Mouse (Mus musculus) embryonic facial prominence, embryonic 12.5 days (tissue): ENCODE data around the gene Srsf3. TPM values are rescaled to one million over a fixed set of nuclear protein-coding genes. Genes with fewer than 3 reads are reported as not detected.

Experiments
- ATAC-seq: fragments of 200-750 bp; cut with Nextera tagmentation; 2 replicates; pipeline ENCODE4 v1.8.0; 2017; ENCODE audit not compliant: insufficient number of reproducible peaks, insufficient read depth, low FRiP score, low TSS enrichment
- H3K27ac ChIP-seq: fragments of 300-500 bp; sonication (generic); 2 replicates; pipeline ENCODE4 v1.5.1; 2016; ENCODE audit warnings: mild to moderate bottlenecking
- H3K27me3 ChIP-seq: fragments of 300-500 bp; sonication (generic); 2 replicates; pipeline ENCODE4 v1.6.1; 2016; ENCODE audit warnings: mild to moderate bottlenecking, moderate library complexity
- H3K36me3 ChIP-seq: fragments of 300-500 bp; sonication (generic); 2 replicates; pipeline ENCODE4 v1.6.1; 2016; ENCODE audit warnings: mild to moderate bottlenecking
- H3K4me1 ChIP-seq: fragments of 300-500 bp; sonication (generic); 2 replicates; pipeline ENCODE4 v1.6.1; 2016
- H3K4me2 ChIP-seq: fragments of 300-500 bp; sonication (generic); replicated peaks from 2 replicates; pipeline ENCODE4 v1.6.1; 2016; ENCODE audit warnings: mild to moderate bottlenecking, moderate library complexity
- H3K4me3 ChIP-seq: fragments of 300-500 bp; sonication (generic); 2 replicates; pipeline ENCODE4 v1.5.1; 2016; ENCODE audit warnings: mild to moderate bottlenecking
- H3K9ac ChIP-seq: fragments of 300-500 bp; sonication (generic); 2 replicates; pipeline ENCODE4 v1.6.1; 2016; ENCODE audit warnings: mild to moderate bottlenecking, moderate library complexity
- H3K9me3 ChIP-seq: fragments of 300-500 bp; sonication (generic); 2 replicates; pipeline ENCODE4 v1.6.1; 2016; ENCODE audit warnings: mild to moderate bottlenecking, moderate library complexity
- WGBS: fragments of 180-500 bp; shearing (Covaris S2); methylation state at CpG from one replicate; pipeline ENCODE4 v1.1.7; 2016; 5-methylcytosine and 5-hydroxymethylcytosine counted together
- polyA plus RNA-seq: library from polyadenylated mRNA; unstranded; fragments of >200 nt; fragmentation: Nextera tagmentation; extraction: Ambion mirVana; gene quantifications from 2 replicates; pipeline ENCODE4 v1.2.1, GENCODE M21; 2016

The Srsf3 gene
- polyA plus RNA-seq, 1 experiment from 2014 or later: 750 TPM

DNA sequence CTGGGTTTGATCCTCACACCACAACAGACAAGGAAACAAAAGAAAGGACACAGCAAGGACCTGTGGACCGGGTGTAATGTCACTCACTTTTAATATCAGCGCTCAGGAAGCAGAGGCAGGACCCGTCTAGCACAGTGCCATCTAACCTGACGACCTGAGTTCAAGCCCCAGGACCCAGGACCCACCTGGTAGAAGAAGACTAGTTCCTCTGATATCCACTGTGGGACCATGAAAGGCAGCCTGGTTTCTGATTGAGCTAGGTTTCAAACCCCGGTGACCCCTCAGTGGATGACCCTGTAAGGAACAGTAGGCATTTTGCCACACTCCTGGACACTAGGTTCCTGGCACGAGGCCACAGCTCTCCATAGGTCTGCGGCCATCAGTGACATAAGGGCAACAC, 52.2 kb downstream of the Srsf3 start:
- no peaks in the 10 kb centered on the region for H3K36me3 ChIP-seq
- no peak overlapping the region for H3K27ac ChIP-seq
- H3K4me3 ChIP-seq: no peak overlapping the region
- H3K27me3 ChIP-seq: peaks cover 25% of the 10 kb centered on the region
- H3K9me3 ChIP-seq: no peaks in the 10 kb centered on the region
- peaks cover 17% of the 10 kb centered on the region; the same call in 1 of the 2 replicates for H3K4me1 ChIP-seq
- 88% methylated on average over 7 of the region's 7 CpGs for WGBS
- H3K9ac ChIP-seq: no peak overlapping the region
- no peak for ATAC-seq
- H3K4me2 ChIP-seq: no peak overlapping the region

DNA sequence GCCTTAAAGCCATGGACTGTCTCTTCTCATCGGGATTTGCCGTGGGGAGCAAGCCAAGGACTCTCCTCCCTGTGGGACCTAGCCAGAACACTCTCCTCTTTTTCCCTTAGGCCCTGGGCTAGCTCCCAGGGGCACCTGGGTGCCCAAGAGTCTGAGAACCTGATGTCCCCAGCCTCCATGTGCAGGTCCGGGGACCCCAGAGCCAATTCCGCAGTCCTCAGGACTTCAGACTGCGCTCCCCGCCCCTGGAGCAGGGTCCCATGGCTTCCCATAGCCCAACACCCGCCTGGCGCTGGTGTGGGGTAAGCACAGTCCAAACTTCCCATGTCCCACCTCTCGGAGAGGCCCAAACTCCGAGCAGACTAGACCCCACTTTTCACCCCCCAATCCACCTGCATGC, 52.8 kb downstream of the Srsf3 start:
- Histone ChIP-seq H3K36me3 (no peaks in the 10 kb centered on the region), H3K9ac (no peak overlapping the region), H3K4me3 (no peak overlapping the region), H3K4me1 (peaks cover 17% of the 10 kb centered on the region; the same call in 1 of the 2 replicates), H3K27me3 (peaks cover 24% of the 10 kb centered on the region), H3K9me3 (no peaks in the 10 kb centered on the region), H3K4me2 (no peak overlapping the region), H3K27ac (no peak overlapping the region)
- 74% methylated on average over 10 of the region's 10 CpGs for WGBS
- no peak for ATAC-seq

- no peak overlapping the region for H3K27ac ChIP-seq
Measured at GRCm38 (mm10) chr17:29086916-29087315, 54.5 kb downstream of the Srsf3 start.

GRCm38 (mm10) chr17:29090776-29091175, 58.3 kb downstream of the Srsf3 start, which contains the start of gene Cdkn1a:
Gene Cdkn1a (plus strand): TSS chr17:29090976.
- Histone ChIP-seq H3K9ac (no peak within 1 kb of the TSS), H3K4me1 (peaks cover 15% of the 10 kb centered on the region), H3K27ac (no peak within 1 kb of the TSS), H3K27me3 (peaks cover 36% of the 10 kb centered on the region), H3K4me2 (no peak within 1 kb of the TSS), H3K9me3 (no peaks in the 10 kb centered on the region), H3K36me3 (no peaks in the 10 kb centered on the region), H3K4me3 (no peak within 1 kb of the TSS)
- WGBS: 70% methylated on average over 3 of the region's 3 CpGs
- no peak for ATAC-seq

More at GRCm38 (mm10) chr17:29086916-29087315, 54.5 kb downstream of the Srsf3 start:
- Histone ChIP-seq H3K27me3 (peaks cover 13% of the 10 kb centered on the region), H3K9ac (no peak overlapping the region), H3K4me1 (0 out of 2 replicates have a peak, but pooled peaks cover under 1% of the 10 kb centered on the region), H3K36me3 (no peaks in the 10 kb centered on the region), H3K4me3 (no peak overlapping the region), H3K9me3 (no peaks in the 10 kb centered on the region), H3K4me2 (no peak overlapping the region)
- 65% methylated on average over 4 of the region's 4 CpGs for WGBS
- no peak for ATAC-seq

- H3K4me2 ChIP-seq: no peak overlapping the region
- no peak overlapping the region for H3K27ac ChIP-seq
- H3K4me3 ChIP-seq: no peak overlapping the region
- H3K4me1 ChIP-seq: peaks cover 15% of the 10 kb centered on the region
- H3K9me3 ChIP-seq: no peaks in the 10 kb centered on the region
- no peak overlapping the region for H3K9ac ChIP-seq
- ATAC-seq: no peak
- 37% methylated on average over 6 of the region's 6 CpGs for WGBS
- no peaks in the 10 kb centered on the region for H3K36me3 ChIP-seq
- H3K27me3 ChIP-seq: peaks cover 41% of the 10 kb centered on the region
Measured at GRCm38 (mm10) chr17:29091348-29091944, 59.0 kb downstream of the Srsf3 start.

- WGBS: 61% methylated on average over 5 of the region's 5 CpGs
Measured at GRCm38 (mm10) chr17:29092497-29092896, 60.1 kb downstream of the Srsf3 start.

More at GRCm38 (mm10) chr17:29092497-29092896, 60.1 kb downstream of the Srsf3 start:
- no peak overlapping the region for H3K9ac ChIP-seq
- no peak overlapping the region for H3K27ac ChIP-seq
- H3K4me2 ChIP-seq: no peak overlapping the region
- H3K27me3 ChIP-seq: peaks cover 48% of the 10 kb centered on the region
- no peak for ATAC-seq
- H3K9me3 ChIP-seq: no peaks in the 10 kb centered on the region
- H3K4me1 ChIP-seq: peaks cover 15% of the 10 kb centered on the region
- H3K4me3 ChIP-seq: no peak overlapping the region
- no peaks in the 10 kb centered on the region for H3K36me3 ChIP-seq

Other genes starting within 250 kb of the Srsf3 start
- 14.7 and 16.5 TPM in 2 replicates for gene Brpf3, start 231.5 kb upstream of the Srsf3 start, polyA plus RNA-seq
- gene Pnpla1, start 174.2 kb upstream of the Srsf3 start, polyA plus RNA-seq: 0.05 and 0.06 TPM in 2 replicates
- gene 4930539E08Rik, start 117.3 kb upstream of the Srsf3 start, polyA plus RNA-seq: 0.13 and 0.15 TPM in 2 replicates
- gene Pxt1, start 88.8 kb upstream of the Srsf3 start, polyA plus RNA-seq: not detected in 2 replicates
- gene Kctd20, start 80.7 kb upstream of the Srsf3 start, polyA plus RNA-seq: 122 and 127 TPM in 2 replicates
- 136 and 137 TPM in 2 replicates for gene Stk38, start 24.6 kb upstream of the Srsf3 start, polyA plus RNA-seq
- gene Cdkn1a, start 58.3 kb downstream of the Srsf3 start, polyA plus RNA-seq: 48.2 and 55.6 TPM in 2 replicates
- gene Rab44, start 81.5 kb downstream of the Srsf3 start, polyA plus RNA-seq: 0.27 and 0.55 TPM in 2 replicates
- 11.9 and 13.5 TPM in 2 replicates for gene Cpne5, start 205.5 kb downstream of the Srsf3 start, polyA plus RNA-seq
- gene Ppil1, start 231.6 kb downstream of the Srsf3 start, polyA plus RNA-seq: 154 and 162 TPM in 2 replicates
- 54.9 and 56.5 TPM in 2 replicates for gene BC004004, start 236.2 kb downstream of the Srsf3 start, polyA plus RNA-seq